Mouse (Mus musculus) liver, adult 10 weeks (tissue): ENCODE measurements around the gene Vmn2r6. TPM values are rescaled to one million over a fixed set of nuclear protein-coding genes. Genes with fewer than 3 reads are reported as not detected.

Source experiments
- polyA plus RNA-seq: library from polyadenylated mRNA; stranded (reverse); fragments of 350-450 nt; fragmentation: Illumina TruSeq; extraction: RNeasy Lipid Tissue Mini Kit (QIAGEN cat#74804); gene quantifications from one replicate; pipeline ENCODE4 v1.2.3, GENCODE M21; 2014; ENCODE audit warnings: low read depth, low replicate concordance

The Vmn2r6 gene
- not detected for polyA plus RNA-seq

DNA sequence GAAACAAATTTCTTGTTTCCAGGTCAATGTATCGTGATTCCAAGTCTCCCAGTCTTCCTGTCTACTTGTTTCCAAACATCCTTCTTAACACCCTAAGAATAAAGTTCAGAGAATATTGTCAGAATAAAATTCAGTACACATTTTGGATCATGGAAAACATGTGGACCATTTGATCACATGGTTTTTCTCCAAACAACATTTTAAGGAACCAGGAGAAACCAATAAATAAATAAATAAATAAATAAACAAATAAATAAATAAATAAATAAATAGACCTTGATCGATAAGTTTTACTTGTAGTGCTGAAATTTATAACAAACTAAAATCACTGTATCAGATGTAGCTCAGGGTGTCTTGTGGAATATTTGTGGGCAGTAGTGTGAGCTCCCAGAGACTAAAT lies at the start of gene Vmn2r6:
Vmn2r6 (minus strand) TSS at position 101 of the 400 bp plus-strand sequence.

DNA sequence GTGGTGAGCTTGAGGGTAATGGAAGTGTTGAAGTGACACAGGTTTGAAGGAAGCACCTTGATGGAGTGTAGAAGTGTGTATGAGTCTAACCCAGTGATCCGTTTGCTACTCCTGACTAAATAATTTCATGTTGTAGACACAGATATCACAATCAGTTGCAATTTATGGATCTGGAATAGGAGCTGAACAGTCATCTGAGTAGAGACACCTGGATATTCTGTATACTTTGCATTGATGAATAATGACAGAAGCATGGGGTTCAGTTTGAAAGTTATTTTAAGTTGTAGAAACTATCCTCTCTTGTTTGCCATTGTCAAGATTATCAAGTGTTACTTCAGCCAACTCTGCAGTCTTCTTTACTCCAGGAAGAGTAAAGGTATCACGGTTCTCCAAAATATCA lies 55.9 kb downstream of the Vmn2r6 start, which contains the start of gene Vmn2r5:
Vmn2r5 (minus strand) TSS at position 101 of the 400 bp plus-strand sequence.

Other genes with a start within 250 kb of the Vmn2r6 start
- not detected for gene Vmn2r4, start 150.5 kb downstream of the Vmn2r6 start, polyA plus RNA-seq
- not detected for gene Vmn2r5, start 56.0 kb downstream of the Vmn2r6 start, polyA plus RNA-seq